Mouse (Mus musculus) thymus, adult 18-20 months (tissue): Measurements from ENCODE around the gene Sohlh1.
A peak's percentile ranks its signal among the peaks of the same experiment; 100 is the strongest.

Experiments
- DNase-seq, 2 experiments: peaks; one replicate each; pipeline ENCODE4 v3.0.0; 2022; ENCODE audit warnings: mixed read lengths in 2 of 2

Sohlh1 gene

DNA sequence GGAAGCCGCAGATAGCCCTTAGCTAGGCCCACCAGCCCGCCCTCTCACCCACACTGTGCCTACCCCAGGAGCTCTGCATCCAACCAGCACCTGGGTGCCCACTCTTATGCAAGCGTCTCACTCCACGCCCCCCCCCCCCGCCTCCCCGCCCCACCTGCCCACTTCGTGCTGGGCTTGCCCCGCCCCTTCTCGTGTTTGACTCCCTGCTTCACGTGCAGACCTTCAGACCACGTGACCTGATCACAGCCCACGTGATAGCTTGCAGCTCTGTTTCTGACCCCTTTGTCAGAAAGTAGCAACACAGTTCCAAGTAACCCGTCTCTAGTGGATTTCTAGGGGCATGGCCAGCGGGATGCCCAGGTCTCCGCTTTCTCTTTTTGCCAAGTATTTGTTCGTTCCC lies at the start of gene Sohlh1:
Gene Sohlh1 (minus strand): TSS at position 23 of the 400 bp plus-strand sequence.
- no peak for DNase-seq

DNA sequence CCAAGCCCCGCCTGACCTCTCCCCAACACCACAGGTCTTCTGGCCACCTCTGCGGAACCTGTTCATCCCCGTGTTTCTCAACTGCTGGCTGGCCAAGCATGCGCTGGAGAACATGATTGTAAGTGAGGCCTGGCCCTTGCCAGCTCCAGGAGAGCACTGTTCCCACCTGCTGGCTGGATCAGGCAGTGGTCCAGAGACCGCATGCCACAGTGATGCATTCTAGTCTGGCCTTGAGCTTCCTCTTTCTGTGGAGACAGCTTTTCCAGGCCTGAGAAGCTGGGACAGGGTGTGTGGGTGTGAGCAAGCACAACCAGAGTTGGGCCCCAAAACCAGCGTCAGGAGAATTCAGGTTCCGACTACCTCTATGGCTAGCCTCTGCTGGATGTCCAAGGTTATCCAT lies 45.4 kb upstream of the Sohlh1 start:
- DNase-seq, result no peak

DNA sequence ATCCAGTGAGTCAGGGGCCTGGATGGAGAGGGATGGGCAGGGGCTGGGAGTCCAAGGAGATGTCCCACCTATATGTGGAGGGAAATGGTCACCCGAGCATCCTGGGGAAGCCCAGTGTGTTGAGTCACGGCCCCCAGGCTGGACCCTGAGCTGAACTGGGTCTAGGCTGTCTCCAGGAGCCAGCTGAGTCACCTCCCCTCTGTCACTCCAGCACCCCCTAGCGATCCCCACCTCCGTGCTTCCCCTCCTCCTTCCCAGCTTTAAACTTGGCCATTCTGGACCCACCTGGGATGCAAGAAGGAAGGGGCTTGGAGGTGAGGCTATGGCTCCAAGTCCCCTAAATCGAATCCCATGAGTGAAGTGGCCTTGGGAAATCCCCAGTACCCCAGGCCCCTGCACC lies 41.1 kb upstream of the Sohlh1 start:
- no peak for DNase-seq

DNA sequence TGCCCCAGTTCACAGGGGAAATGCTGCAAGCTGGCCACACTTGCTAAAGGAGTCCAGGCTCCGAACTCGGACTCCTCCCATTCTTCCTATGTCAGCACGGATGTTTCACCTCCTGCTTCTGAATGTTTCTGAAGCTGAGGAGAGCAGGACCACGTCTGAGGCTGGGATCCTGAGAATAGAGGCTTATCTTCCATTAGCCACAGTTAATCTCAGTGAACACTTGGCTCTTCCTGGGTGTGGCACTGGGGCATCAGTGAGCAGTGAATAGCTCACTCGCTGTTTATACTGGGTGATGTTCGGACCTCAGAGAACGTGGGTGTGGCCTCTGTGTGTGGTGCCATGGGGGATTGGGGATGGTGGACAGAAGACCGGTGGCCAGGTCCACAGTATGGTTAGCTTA lies 40.2 kb upstream of the Sohlh1 start:
- DNase-seq, result no peak

DNA sequence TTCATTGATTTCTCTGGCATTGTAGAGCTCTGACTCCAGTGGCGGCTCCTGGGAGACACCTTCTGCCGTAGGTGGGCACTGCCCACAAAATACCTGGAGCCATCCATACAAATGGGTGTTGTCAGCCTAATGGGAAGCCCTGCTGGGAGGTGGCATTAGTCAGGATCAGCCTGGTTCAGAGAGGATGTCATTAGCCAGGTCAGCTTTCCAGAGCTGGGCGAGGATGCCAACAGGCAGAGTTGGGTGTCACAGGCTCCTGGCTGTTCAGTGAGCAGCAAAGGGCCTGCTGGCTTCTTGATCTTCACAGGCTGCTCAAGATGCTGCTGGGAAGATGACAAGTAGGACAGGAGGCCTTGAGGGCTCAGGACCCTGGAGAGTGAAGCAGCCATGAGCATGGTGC lies 37.7 kb upstream of the Sohlh1 start:
- DNase-seq, result no peak

DNA sequence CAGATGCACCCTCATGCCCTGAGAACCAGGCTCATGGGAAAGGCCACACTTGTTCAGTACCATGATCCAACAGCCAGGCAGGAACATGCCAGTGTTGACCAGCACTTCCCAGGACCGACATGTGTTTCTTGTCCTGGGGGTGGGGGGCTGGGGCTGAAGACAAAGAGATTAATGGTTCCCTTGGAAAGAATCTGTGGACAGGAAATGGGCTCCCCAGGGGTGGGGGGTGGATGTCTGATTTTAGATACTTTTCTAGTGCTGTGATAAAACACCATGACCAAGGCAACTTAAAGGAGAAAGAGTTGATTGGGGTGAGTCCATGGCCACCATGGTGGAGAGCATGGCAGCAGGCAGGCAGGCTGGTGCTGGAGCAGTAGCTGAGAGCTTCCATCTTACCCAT lies 35.2 kb upstream of the Sohlh1 start:
- no peak for DNase-seq

DNA sequence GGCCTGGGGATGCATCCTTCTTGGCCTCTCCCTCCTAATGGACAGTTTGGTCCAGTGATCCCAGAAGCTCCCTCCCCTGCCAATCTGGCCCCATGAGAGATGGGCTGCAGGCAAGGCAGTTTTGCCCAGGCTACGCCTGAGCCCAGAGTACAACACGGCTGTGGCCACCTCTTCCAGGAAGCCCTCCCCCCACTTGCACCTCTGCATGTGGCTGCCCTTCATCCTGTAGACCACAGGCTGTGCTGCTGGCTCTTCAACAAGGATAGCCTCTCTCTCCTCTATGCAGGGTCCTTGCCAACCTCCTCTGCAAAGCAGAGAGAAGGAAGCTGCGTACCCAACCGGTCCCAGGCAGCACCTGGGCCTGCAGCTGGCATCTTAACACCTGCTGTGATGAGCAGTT lies 32.0 kb upstream of the Sohlh1 start:
- DNase-seq, result no peak

DNA sequence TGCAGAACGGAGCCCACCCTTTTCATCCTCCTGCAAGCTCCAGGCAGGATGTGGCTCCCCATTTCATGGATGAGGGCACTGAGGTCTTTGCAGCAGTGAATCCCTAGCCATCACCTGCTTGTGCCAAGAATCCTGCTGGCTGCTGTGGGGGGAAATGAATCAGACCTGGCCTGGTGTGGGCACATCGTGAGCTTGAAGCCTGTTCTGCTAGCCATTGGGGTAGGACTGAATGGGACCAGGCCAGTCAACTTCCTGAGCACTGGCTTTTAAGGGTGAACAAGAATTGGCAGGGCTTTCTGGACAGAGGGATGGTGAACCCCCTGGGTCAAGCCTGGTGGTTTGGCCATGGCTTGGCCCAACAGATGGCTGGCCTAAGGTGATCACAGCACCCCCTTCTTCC lies 31.5 kb upstream of the Sohlh1 start:
- DNase-seq, result no peak

DNA sequence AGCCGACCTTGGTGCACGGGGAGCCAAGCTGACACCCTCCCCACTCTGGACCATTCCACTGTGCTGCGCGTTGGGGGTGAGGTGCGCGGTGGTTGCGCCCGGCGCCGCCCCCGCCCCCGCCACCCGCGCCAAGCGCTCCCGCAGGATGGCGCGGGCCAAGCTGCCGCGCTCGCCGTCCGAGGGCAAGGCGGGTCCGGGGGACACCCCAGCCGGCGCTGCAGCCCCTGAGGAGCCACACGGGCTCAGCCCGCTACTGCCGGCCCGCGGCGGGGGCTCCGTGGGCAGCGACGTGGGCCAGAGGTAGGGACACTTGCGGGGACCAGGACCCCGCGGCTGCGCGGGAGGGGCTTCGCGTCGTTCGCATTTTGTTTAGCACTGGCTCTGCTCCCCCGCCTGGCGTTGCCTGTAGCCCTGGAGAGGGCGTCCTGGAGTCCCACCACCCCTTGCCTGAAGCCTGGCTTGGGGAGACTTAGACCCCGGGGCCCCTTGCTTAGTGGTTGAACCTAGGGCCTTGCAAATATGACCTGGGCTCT lies 30.8 kb upstream of the Sohlh1 start:
- DNase-seq, result no peak

DNA sequence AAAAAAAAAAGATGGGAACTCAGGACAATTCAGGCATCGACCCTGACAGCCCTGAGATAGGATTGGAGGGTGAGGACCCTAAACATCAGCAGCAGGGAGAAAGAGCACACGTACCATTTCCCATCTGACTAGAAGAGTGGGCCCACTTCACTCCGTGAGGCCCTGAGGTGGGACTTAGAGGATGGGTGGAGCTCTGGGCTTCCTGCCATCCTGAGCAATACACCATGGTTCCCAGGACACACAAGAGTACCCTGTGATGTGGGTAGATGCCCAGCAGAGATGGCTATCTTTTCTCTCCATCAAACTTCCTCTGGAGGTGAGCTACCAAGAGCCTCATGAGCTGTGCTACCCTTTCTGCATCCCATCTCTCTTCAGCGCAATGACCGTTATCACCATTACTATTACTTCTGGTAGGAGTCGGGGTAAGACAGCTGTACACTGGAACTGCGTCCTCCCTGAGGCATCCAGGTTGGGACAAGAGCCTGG lies 30.2 kb upstream of the Sohlh1 start:
- DNase-seq, result no peak

DNA sequence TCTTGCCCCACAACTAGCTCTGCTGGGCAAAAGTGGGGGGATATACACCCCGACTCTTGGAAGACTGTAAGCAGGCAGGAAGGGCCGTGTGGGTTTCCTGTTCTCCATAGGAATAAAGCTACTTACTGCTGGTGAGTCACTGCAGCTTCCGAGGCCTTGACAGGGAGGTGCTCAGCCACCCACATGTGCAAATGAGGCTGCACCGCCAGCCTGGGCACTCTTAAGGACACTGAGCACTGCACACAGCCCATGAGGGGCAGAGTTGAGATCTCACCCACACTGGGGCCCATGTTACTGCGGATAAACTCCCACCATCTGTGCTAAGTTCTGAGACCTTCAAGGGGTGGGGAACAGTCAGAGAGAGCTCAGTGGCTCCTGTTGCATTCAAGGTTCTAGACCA lies 19.6 kb upstream of the Sohlh1 start:
- no peak for DNase-seq

DNA sequence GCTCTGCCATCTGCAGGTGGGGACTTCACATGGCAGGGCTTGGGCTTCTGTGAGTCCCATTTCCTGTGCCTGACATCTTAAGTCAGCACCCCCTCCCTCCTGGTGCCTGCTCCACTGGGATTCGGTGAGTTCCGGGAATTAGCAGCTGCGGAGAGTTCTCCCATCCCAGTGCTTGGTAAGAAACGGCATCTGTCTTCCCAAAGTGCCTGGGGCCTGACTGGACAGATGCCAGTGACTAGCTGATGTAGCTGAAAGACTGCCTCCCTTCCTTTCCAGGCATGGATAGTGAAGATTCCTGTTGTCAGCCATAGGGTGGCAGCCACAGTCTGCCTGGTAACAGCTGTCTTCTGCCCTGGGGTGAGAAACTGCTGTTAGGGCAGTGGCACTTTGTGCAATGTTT lies 18.4 kb upstream of the Sohlh1 start:
- no peak for DNase-seq

DNA sequence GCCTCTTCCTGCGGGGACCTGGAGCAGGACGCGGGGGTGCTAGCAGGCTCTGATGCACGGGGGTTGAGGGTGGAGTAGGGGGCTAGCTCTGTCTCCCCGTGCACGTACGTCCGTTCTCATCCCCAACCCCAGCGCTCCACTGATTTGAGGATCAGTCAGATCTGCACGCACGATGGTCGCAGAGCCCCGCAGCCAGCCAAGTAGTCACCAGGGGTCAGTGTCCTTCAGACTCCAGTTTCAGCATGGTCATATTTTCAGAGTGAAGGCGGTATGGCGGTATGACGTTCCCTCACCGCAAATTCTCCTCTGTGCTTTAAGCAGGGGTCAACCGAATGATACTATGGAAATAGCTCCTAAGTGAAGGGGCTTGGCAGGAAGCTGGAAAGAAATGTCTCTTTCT lies 17.2 kb upstream of the Sohlh1 start:
- DNase-seq, result no peak

DNA sequence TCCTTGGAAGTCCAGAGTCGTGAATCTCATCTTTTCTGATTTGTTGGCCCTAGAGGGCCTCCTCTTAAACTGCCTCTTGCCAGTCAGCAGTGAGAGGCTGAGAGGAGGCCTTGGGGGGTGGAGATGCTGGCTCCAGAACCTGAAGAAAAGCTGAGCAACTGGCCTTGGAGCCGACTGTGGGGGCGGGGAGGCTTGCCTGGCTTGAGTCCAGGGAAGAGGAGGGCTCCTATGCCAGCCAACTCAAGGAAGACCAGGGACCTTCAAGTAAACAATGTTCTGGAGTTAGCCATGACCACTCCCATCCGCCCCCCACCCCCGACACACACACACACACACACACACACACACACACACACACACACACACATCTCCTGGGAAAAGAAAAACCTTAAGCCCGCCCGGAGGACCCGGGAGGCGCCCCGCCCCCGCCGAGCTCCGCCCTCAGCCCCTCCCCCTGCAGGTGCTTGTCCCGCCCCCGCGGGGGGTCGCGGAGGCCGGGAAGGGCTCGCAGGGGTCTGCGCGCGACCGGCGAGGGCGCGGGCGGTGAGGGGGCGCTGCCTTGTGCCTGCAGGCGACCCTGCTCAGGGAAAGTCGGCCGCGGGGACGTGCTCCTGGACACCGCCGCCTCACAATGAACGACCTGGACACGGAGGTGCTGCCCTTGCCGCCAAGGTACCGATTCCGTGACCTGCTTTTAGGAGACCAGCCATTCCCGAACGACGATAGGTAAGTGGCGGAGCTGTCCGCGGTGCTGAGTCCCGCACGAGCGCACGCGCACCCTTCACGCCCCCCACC lies 16.5 kb upstream of the Sohlh1 start, which contains the start of gene Kcnt1:
Gene Kcnt1 (plus strand): TSS at position 398 of the 795 bp plus-strand sequence.
- DNase-seq, result no peak

DNA sequence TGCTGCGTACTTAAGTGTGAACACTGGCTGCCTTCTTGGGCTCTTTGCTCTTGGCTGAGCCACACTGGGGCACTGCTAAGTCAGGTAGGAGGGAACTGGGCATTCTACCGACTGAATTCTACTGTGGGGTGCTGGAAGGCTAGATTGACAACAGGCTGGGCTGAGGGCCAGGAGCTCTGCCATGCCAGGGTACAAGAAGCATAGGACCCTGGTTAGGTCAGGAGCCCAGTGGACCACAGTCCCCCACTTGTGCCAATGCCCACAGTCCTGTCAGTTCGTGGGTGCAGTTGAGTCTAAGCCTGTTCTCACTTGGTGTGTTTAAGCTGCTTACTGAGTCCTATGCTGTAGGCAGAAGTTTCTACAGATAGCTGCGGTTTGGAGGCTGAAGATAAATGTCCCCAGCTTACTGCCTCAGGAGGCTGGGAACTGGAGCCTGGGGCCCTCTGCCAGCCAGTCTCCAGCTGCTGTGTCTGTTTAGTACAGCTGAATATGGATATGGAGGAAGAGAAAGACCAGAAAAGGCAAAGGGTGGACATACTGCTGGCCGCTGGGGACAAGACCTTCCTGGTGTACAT lies 15.7 kb upstream of the Sohlh1 start:
- DNase-seq, result no peak

DNA sequence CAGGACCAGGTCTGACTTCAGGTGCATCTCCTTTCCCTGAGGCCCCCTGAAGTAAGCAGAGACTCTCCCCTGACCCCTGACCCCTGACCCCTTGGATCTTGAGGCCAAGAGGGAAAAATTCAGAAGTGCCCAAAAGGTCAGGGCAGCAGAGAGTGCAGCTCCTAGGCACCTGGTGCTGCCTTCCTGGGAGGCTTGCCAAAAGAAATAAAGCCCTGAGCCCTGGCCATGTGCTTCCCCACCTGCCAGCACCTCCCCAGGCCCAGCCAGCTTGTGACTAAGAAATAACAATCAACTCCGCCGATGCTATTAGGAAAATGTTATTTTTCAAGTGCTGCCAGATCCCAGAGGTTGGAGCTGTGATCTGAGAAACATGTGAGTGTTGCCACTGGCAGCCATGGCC lies 15.0 kb upstream of the Sohlh1 start:
- no peak for DNase-seq

DNA sequence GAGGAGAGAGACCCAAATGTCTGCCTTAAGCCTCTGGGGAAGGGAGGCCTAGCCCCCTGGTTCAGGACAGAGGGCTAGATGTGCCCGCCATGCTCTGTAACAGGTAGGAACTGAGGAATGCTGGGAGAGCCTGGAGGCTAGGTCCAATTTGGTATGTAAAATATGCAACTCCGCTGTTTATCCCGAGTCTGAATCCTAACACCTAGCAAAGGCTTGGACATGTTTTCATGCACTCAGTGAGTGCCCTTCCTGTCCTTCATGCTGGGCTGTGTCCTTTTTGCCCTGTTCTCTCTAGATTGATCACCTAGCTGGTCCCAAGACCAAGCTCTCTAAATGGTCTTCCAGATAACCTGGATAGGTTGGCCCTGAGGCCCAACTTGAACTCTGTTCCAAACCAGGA lies 12.8 kb upstream of the Sohlh1 start:
- DNase-seq, result no peak

DNA sequence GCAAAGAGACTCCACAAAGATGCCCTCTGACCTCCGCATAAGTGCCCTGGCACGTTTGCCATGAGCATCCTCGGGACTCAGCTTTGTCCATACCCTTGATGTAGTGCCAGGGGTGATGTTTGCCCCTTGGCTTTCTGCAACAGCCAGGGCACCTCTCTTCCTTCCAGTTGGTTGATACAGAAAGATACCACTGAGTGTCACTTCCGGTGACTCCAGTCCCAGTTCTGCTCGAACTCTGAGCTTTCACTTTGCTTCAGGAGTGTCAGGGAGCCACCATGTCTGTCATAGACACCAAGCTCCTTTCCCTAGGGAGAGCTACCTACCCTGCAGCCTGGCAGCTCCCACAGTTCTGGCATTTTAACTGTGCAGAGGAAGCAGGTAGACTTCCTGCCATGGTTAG lies 7.0 kb upstream of the Sohlh1 start:
- no peak for DNase-seq

DNA sequence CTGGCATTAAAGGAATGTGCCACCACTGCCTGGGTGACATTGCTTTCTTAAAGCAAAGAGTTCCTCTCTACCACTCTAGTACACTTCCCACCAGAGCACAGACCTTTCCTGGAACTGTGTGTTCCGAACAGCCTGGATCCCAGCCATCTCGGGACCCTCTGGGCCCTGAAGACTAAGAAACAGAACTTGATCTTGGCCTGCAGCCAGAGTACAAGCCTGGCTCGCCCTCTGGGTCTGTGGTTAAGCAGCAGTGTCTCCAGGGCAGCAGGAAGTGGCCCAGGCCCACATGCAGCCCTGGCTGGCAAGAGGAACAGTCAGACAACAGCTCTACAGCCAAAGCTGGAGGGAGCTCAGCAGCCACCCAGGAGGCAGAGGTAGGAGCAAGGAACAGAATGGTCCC lies 5.6 kb upstream of the Sohlh1 start:
- DNase-seq, result no peak

DNA sequence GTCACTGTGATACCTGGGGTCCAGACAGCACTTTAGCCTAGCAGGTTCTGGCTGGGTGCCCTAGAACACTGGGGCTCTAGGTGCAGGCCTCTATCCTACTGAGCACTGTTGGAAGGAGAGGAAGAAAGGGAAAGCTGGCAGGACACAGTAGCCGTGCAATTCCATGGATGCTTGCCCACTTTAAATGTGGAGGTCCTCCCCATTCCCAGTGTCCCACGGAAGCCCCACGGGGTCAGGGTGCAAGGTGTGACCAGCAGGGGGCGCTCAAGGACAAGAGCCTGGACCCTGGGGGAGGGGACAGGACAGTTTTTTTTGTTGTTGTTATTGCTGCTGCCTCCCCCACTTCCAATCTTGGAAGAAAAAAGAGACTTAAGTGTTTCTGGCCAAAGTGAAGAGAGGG lies 3.3 kb upstream of the Sohlh1 start:
- DNase-seq, result no peak

DNA sequence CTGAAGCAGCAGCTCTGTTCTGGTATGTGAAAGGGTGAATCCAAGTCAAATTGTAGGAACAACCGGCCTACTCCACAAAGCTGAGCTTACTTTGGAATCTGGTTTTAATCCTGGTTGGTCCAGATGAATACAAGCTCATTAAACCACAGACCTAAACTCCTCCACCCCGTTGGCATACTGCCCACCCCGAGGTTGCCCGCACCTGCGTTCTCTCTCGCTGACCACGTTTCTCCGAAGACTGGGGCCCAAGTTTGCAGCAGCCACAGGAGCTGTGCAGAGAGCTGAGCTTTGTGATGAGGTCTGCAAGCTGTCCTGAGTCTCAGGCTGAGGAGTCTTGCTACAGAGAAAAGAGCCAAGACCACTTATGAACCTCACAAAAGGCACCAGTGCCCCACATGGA lies 532 bp downstream of the Sohlh1 start:
- no peak for DNase-seq

DNA sequence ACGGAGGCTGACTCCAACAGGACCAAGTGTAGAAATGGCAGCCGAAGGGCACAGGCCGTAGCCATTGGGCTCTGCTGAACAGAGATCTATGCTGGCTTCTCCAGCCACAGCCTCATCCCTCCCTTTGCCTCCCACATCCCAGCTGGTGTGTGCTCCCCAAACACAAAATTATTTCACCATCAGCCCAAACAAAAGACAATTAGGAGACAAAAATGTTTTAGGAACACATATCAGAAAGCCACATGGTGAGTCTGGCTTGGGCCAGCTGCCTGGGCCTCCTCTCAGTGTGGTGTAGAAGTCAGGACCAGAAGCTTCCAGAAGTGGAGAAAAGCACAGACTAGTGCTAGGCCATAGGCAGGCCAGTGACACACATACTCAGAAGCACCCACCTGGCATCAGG lies 3.0 kb downstream of the Sohlh1 start:
- DNase-seq, result no peak

DNA sequence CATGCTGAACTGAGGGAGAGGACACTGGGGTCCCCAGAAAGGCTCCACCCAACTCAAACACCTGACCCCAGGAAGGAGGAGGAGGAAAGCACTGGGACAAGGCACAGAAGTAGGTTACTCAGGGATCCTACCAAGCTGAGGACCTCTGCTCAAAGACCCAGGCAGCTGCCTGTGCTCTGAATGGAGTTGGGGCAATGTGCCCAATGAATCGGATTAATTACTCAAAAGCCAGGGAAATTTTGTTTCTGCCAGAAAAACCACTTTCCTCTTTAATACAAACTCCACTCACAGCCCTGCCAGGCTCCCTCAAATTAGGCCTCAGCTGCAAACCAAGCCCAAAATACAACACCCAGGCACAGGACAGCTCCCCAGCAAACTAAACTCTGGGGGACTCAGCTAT lies 4.3 kb downstream of the Sohlh1 start:
- DNase-seq, result no peak

DNA sequence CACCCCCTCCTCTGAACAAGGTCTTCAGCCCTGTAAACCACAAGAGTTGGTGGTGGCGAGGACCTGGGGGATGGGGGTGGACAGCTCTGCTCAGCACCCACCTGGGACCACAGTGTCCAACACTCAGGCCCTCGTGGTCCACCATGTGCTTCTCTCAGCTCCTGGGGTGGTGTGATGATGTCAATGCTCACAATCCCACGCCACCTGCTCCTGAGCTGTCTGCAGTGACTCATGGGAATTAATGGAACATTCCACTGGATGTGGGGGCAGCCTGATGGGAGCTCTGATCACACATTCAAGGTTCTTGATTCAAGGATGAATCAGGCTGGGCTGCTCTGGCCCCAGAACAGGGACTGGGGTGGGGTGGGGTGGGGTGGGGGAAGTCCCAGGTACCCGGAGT lies 4.9 kb downstream of the Sohlh1 start:
- no peak for DNase-seq

DNA sequence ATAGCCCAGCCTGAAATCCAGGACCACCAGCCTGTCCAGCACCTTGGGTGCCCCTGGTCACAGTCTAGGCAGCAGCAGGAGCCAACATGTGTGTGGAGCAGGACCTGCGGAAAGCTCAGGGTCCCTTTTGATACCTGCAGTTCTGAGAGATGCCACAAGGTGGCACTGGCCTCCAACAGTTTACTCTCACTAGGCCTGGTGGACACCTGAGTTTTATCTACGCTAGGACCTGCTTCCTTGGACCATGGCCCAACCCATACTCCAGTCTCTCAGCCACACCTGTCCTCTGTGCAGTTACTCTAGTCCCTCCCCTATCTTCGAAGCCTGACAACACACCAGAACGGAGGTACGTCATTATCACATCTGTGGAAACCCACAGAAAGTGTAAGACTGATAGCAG lies 10.8 kb downstream of the Sohlh1 start:
- peak; percentile 13 to 19 for DNase-seq
